ENCODE assay signal across 23 mouse cellular contexts in genomic region chr10:62013190-62013589, GRCm38 (mm10). TPM values are rescaled to one million over a fixed set of nuclear protein-coding genes. Genes with fewer than 3 reads are reported as not detected.
DNase-seq lines count a peak whose midpoint lies in the region; TF ChIP-seq lines count a peak whose summit lies in the region.
"Had no signal": no experiment of that assay in that cellular context is flagged by ENCODE, and none has a peak within 500 bp of the region (broad histone marks: within the 10 kb centered on the region; RNA-seq: fewer than 3 reads in every experiment).

No protein-coding gene starts in this region.

- in situ Hi-C loops in ES-E14 (cut with MboI; ENCODE audit: low sequenced_read_pairs in 2 of 2, unreplicated experiment in 2 of 2), result no loop called here

- H3K4me3 ChIP-seq in E14TG2a.4 (replicated peaks; ENCODE audit: low read length) (peak overlapping the region; percentile 2; the same call in 1 of the 2 replicates), ES-E14 (ENCODE audit: insufficient read depth in 1 of 2, low read depth in 1 of 2, low read length in 2 of 2, poor library complexity in 1 of 2, severe bottlenecking in 1 of 2) (no peak overlapping the region)
- H3K4me3 ChIP-seq: embryonic facial prominence, embryonic 10.5 days; embryonic facial prominence, embryonic 12.5 days; forebrain, embryonic 13.5 days; forebrain, embryonic 15.5 days had no signal

- H3K27ac ChIP-seq in ES-E14 (ENCODE audit: insufficient read depth, low read depth, low read length, poor library complexity, severe bottlenecking), result peak overlapping the region; percentile 30; the same call in 1 of the 2 replicates
- H3K27ac ChIP-seq: embryonic facial prominence, embryonic 10.5 days; embryonic facial prominence, embryonic 12.5 days; forebrain, embryonic 13.5 days; forebrain, embryonic 15.5 days had no signal

- H3K36me3 ChIP-seq in E14TG2a.4 (ENCODE audit: insufficient read depth, low read length), result no peaks in the 10 kb centered on the region
- H3K36me3 ChIP-seq in ES-E14 (ENCODE audit: control insufficient read depth, insufficient read depth, low read length, poor library complexity, severe bottlenecking), result no peaks in the 10 kb centered on the region
- H3K36me3 ChIP-seq: embryonic facial prominence, embryonic 10.5 days; embryonic facial prominence, embryonic 12.5 days; forebrain, embryonic 15.5 days had no signal

- no peaks in the 10 kb centered on the region for H3K27me3 ChIP-seq in E14TG2a.4 (ENCODE audit: insufficient read depth, low read length)
- H3K27me3 ChIP-seq: embryonic facial prominence, embryonic 12.5 days; forebrain, embryonic 15.5 days had no signal

- no peaks in the 10 kb centered on the region for H3K9me3 ChIP-seq in E14TG2a.4 (ENCODE audit: low read length)
- no peaks in the 10 kb centered on the region for H3K9me3 ChIP-seq in ES-E14 (ENCODE audit: control insufficient read depth, insufficient read depth, low read depth, low read length)
- H3K9me3 ChIP-seq: embryonic facial prominence, embryonic 10.5 days; embryonic facial prominence, embryonic 12.5 days; forebrain, embryonic 13.5 days; forebrain, embryonic 15.5 days had no signal

- no peak for DNase-seq in ES-E14 (ENCODE audit: low read depth, low spot score)
- DNase-seq in ZHBTc4 (ENCODE audit: low read depth, low spot score), result peak; percentile 55
- DNase-seq in c-Kit-positive CD71-positive TER-119-positive erythroid progenitor cells, embryonic 14.5 days (ENCODE audit: low spot score), result no peak
- no peak for DNase-seq in cerebellum, postnatal 36 days
- DNase-seq: adrenal gland, adult 2 months; adrenal gland, postnatal 10 days; adrenal gland, postnatal 25 days; B cell, adult 2 months; cerebellum, adult 11-12 months; cerebellum, adult 2 months; cerebellum, adult 9-10 months; cerebellum, postnatal 10 days; cerebellum, postnatal 25 days; embryo, embryonic 11 days; forebrain, postnatal 0 days had no signal

- peaks cover 84% of the 10 kb centered on the region for H3K4me1 ChIP-seq in E14TG2a.4 (replicated peaks; ENCODE audit: low read depth, low read length)
- H3K4me1 ChIP-seq in ES-E14 (ENCODE audit: control insufficient read depth in 2 of 2, insufficient read depth in 2 of 2, low read length in 2 of 2, poor library complexity in 1 of 2), result peaks cover 6 to 24% of the 10 kb centered on the region in 2 experiments
- H3K4me1 ChIP-seq: forebrain, embryonic 13.5 days; forebrain, embryonic 15.5 days had no signal

- peak overlapping the region; percentile 25; the same call in 1 of the 2 replicates for H3K9ac ChIP-seq in ES-E14 (ENCODE audit: insufficient read depth, low read depth, low read length, poor library complexity, severe bottlenecking)
- H3K9ac ChIP-seq: embryonic facial prominence, embryonic 12.5 days; forebrain, embryonic 13.5 days; forebrain, embryonic 15.5 days; forebrain, postnatal 0 days had no signal

- no peak for TF ChIP-seq CTCF in E14TG2a.4 (conservative IDR thresholded peaks at IDR 0.05; ENCODE audit: low read length)

TF ChIP-seq in ES-E14, 5 proteins besides CTCF, POLR2A, EP300 and RAD21:
- TF ChIP-seq MAFK (IDR thresholded peaks at IDR 0.05; ENCODE audit: insufficient read depth, low read depth, low read length), result no peak
- no peak for TF ChIP-seq ZC3H11A (IDR thresholded peaks at IDR 0.05; ENCODE audit: borderline replicate concordance, low read depth, low read length)
- no peak for TF ChIP-seq HCFC1 (IDR thresholded peaks at IDR 0.05; ENCODE audit: borderline replicate concordance, insufficient read depth, low read length)
- peak; percentile 86 for TF ChIP-seq ZNF384 (IDR thresholded peaks at IDR 0.05; ENCODE audit: low read depth, low read length)
- TF ChIP-seq CHD2 (IDR thresholded peaks at IDR 0.05; ENCODE audit: low read depth, low read length), result no peak

RNA-seq across cellular contexts. Expression of gene Col13a1, which starts 34.3 kb away (rescaled TPM):
- total RNA-seq in ES-E14 (2012; rRNA removed), result 4.2 and 4.7 TPM in 2 replicates
- total RNA-seq: CH12.LX; common myeloid progenitor, adult 5-6 weeks; MEL had no signal
